Mouse (Mus musculus): Measurements from ENCODE around the gene Crhr1. TPM values are rescaled to one million over a fixed set of nuclear protein-coding genes. Genes with fewer than 3 reads are reported as not detected.

Crhr1 gene
- polyA plus RNA-seq, 1 experiment from 2014 or later = not detected

DNA sequence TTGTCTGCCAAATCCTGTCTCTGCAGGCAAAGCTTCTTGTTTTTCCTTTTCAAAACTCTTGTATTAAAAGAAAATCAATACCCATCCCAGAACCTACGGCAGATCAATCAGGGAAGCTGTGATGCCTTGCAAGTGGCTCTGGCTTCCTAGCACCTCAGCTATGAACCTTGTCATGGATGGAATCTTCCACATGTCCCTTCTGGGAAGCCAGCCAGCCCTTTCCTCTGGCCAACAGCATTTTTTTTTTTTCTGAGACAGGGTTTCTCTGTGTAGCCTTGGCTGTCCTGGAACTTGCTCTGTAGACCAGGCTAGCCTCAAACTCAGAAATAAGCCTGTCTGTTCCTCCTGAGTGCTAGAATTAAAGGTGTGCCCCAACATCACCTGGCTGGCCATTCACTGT lies 22.3 kb upstream of the Crhr1 start:
- H3K36me3 ChIP-seq (replicated peaks) = no peaks in the 10 kb centered on the region
- 0 out of 2 replicates have a peak, but pooled peaks cover 3% of the 10 kb centered on the region for H3K27me3 ChIP-seq
- no peak for ATAC-seq (ENCODE audit: insufficient read depth)
- H3K4me3 ChIP-seq (replicated peaks) = no peak overlapping the region
- no peaks in the 10 kb centered on the region for H3K9me3 ChIP-seq (replicated peaks)
- no peak overlapping the region for H3K9ac ChIP-seq
- no peak overlapping the region for H3K27ac ChIP-seq (replicated peaks)
- no peaks in the 10 kb centered on the region for H3K4me1 ChIP-seq (replicated peaks)
- WGBS (ENCODE audit: insufficient replicate concordance) = 69% methylated on average over 1 of the region's 1 CpGs
- no peak overlapping the region for H3K4me2 ChIP-seq

DNA sequence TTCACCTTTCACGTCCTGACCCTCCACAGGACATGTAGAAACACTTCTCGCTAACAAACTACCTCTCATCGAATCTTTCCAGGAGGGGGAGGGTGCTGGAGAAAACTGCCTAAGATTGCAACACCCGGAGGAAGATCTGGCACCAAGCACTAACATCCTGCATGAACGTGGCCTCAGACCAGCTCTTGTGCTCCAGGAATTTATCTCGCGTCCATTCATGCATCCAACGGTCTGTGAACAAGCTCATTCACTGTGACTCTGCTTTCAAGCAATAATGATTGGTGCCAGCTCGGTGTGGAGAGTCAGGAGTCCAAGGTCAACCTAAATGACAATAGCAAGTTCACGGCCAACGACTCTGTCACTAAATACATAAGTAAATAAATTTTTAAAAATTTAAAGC lies 20.8 kb upstream of the Crhr1 start:
- Histone ChIP-seq H3K27ac (replicated peaks) (no peak overlapping the region), H3K27me3 (no peaks in the 10 kb centered on the region), H3K9me3 (replicated peaks) (no peaks in the 10 kb centered on the region), H3K4me1 (replicated peaks) (no peaks in the 10 kb centered on the region), H3K36me3 (replicated peaks) (no peaks in the 10 kb centered on the region), H3K4me2 (no peak overlapping the region), H3K4me3 (replicated peaks) (no peak overlapping the region), H3K9ac (no peak overlapping the region)
- 64% methylated on average over 11 of the region's 11 CpGs for WGBS (ENCODE audit: insufficient replicate concordance)
- ATAC-seq (ENCODE audit: insufficient read depth) = no peak

DNA sequence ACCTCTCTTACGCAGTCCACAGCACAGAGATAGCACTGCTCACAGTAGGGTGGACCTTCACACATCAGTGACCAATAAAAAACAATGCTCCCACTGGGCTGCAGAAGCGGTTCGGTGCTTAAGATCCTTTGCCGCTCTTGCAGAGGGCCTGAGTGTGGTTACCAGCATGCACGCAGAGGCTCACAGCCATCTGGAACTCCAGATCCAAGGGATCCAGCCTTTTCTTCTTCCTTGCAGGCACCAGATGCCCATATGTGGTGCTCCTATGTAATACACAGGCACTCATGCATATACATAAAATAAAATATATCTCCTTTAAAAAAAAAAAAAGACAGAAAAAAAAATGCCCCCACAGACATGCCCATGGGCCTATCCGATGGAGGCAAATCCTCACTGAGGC lies 19.0 kb upstream of the Crhr1 start:
- no peak overlapping the region for H3K4me2 ChIP-seq
- H3K27ac ChIP-seq (replicated peaks) = no peak overlapping the region
- no peak overlapping the region for H3K9ac ChIP-seq
- no peaks in the 10 kb centered on the region for H3K4me1 ChIP-seq (replicated peaks)
- no peaks in the 10 kb centered on the region for H3K36me3 ChIP-seq (replicated peaks)
- H3K27me3 ChIP-seq = no peaks in the 10 kb centered on the region
- ATAC-seq (ENCODE audit: insufficient read depth) = no peak
- no peaks in the 10 kb centered on the region for H3K9me3 ChIP-seq (replicated peaks)
- WGBS (ENCODE audit: insufficient replicate concordance) = 76% methylated on average over 6 of the region's 6 CpGs
- no peak overlapping the region for H3K4me3 ChIP-seq (replicated peaks)

DNA sequence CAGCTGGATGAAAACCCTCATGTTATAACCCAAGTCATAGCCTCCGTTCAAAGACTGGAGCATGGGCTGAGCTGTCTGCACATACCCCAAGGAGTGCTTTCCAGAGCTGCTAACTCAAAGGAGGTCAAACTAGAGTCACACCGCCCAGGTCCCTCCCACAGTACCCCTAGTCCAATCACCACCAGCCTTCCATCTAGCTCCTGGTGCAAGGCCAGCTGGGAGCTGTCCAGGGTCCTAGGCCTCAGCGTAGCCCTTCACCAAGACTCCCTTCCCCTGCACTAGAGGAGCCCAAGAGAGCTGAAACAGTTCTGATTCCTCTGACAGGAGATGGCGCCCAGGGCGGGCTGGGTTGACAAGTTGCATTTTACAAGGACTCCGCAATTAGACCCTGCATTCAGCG lies 18.0 kb upstream of the Crhr1 start:
- Histone ChIP-seq H3K4me3 (replicated peaks) (no peak overlapping the region), H3K27me3 (no peaks in the 10 kb centered on the region), H3K4me1 (replicated peaks) (no peaks in the 10 kb centered on the region), H3K9me3 (replicated peaks) (no peaks in the 10 kb centered on the region), H3K36me3 (replicated peaks) (no peaks in the 10 kb centered on the region), H3K9ac (no peak overlapping the region), H3K27ac (replicated peaks) (no peak overlapping the region), H3K4me2 (no peak overlapping the region)
- no peak for ATAC-seq (ENCODE audit: insufficient read depth)
- 9% methylated on average over 7 of the region's 7 CpGs for whole genome bisulfite sequencing (ENCODE audit: insufficient replicate concordance)

DNA sequence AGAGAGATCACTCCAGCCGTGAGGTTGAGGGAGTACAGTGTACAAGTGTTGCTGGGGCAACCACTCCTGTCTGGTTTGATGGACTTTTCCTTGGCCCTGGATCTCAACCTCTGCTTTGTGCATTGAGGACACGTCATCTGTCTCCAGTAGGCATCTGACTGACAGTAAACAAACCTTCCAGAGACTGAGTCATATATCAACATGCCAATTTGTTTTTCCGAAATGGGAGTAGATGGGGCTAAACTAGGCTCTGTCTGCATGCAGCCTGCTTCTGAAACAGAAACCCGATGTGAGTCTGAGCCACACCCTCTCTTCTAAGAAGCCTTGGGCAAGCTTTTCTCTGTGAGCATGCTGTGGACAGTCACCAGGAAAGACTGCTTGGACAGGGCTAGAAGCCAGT lies 14.3 kb upstream of the Crhr1 start:
- Histone ChIP-seq H3K27me3 (no peaks in the 10 kb centered on the region), H3K9me3 (replicated peaks) (no peaks in the 10 kb centered on the region), H3K4me1 (replicated peaks) (no peaks in the 10 kb centered on the region), H3K9ac (no peak overlapping the region), H3K36me3 (replicated peaks) (no peaks in the 10 kb centered on the region), H3K4me3 (replicated peaks) (no peak overlapping the region), H3K4me2 (no peak overlapping the region), H3K27ac (replicated peaks) (no peak overlapping the region)
- WGBS (ENCODE audit: insufficient replicate concordance) = 57% methylated on average over 4 of the region's 4 CpGs
- no peak for ATAC-seq (ENCODE audit: insufficient read depth)

DNA sequence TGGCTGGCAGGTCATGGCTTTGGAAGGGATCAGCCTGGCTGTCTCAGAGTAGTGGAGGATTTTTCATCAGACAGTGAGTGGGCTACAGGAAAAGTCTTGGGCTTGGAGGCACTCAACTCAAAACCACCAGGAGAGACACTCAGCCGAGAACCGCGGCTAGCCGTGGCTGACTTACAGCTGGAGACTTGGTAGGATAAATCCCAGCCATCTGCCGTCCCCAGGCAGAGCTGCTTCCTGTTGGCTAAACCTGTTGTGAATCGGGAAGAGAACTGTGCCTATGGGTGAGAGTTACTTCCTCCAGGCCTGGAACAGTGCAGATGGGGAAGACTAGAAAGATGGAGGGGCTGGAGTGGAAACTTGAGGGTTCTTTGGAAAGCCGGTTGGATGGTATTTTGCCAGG lies 9.7 kb upstream of the Crhr1 start:
- Histone ChIP-seq H3K27me3 (peaks cover 4% of the 10 kb centered on the region; the same call in 1 of the 2 replicates), H3K27ac (replicated peaks) (no peak overlapping the region), H3K4me1 (replicated peaks) (no peaks in the 10 kb centered on the region), H3K4me2 (no peak overlapping the region), H3K9me3 (replicated peaks) (no peaks in the 10 kb centered on the region), H3K9ac (no peak overlapping the region), H3K36me3 (replicated peaks) (no peaks in the 10 kb centered on the region), H3K4me3 (replicated peaks) (no peak overlapping the region)
- no peak for ATAC-seq (ENCODE audit: insufficient read depth)
- WGBS (ENCODE audit: insufficient replicate concordance) = 46% methylated on average over 7 of the region's 7 CpGs

DNA sequence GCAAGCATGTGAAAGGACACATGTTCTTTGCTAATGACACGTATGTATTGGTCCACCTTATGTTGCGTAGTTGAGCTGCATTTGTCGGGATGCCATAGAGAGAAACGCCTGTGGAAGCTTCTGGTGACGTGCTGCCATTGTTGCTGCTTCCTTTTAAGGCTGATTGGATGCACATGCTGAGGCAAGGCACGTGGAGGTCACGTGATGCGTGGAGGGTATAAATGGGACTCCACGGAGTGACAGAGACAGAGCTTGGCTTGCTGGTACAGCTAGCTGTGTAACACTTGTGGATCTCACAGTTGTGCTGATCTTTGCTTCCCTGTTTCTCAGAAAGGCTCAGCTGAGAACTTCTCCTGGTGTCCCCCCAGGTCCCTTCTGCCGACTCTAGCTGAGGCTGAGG lies 9.2 kb upstream of the Crhr1 start:
- Histone ChIP-seq H3K4me1 (replicated peaks) (no peaks in the 10 kb centered on the region), H3K9ac (no peak overlapping the region), H3K27ac (replicated peaks) (no peak overlapping the region), H3K27me3 (peaks cover 4% of the 10 kb centered on the region; the same call in 1 of the 2 replicates), H3K9me3 (replicated peaks) (no peaks in the 10 kb centered on the region), H3K4me3 (replicated peaks) (no peak overlapping the region), H3K36me3 (replicated peaks) (no peaks in the 10 kb centered on the region), H3K4me2 (no peak overlapping the region)
- no peak for ATAC-seq (ENCODE audit: insufficient read depth)
- 65% methylated on average over 10 of the region's 10 CpGs for WGBS (ENCODE audit: insufficient replicate concordance)

DNA sequence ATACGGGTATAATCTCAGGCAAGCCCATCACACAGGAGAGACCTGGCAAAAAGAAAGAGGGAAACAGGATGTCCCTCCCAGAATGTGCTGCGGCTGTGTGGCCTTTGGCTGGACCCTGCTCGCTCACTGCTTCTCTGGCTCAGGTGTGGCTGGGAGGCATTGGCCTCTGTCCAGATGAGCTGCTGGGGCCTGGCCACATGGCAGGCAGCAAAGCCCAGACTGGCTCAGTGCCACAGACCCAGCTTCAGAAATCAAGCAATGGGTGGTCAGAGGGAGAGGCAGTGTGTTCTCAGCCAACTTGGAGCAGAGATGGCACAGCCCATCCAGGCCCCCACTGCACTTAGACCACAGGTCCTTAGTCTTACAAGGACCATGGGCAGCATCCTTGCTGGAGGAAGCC lies 8.1 kb upstream of the Crhr1 start:
- Histone ChIP-seq H3K4me2 (no peak overlapping the region), H3K27ac (replicated peaks) (no peak overlapping the region), H3K27me3 (peaks cover 4% of the 10 kb centered on the region; the same call in 1 of the 2 replicates), H3K36me3 (replicated peaks) (no peaks in the 10 kb centered on the region), H3K9me3 (replicated peaks) (no peaks in the 10 kb centered on the region), H3K4me1 (replicated peaks) (no peaks in the 10 kb centered on the region), H3K9ac (no peak overlapping the region), H3K4me3 (replicated peaks) (no peak overlapping the region)
- no peak for ATAC-seq (ENCODE audit: insufficient read depth)
- 48% methylated on average over 3 of the region's 3 CpGs for WGBS (ENCODE audit: insufficient replicate concordance)

DNA sequence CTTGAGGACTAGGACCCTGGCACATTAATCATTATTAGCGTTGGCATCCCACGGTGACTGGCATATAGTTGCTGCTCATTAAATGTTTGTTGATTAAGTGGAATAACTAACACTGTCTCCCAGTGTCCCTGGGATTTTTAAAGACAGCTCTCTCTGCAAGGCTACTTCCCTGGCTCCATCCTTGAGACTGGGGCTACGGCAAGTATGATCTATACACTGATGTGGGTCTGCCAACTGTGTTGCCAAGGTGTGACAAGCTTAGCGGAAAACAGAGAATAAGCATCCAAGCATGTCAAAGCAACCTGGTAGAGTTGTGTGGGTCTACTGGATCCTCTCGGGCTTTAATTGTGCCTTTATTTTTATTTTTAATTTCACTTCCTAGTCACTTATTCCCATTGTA lies 3.2 kb upstream of the Crhr1 start:
- ATAC-seq (ENCODE audit: insufficient read depth) = no peak
- Histone ChIP-seq H3K9me3 (replicated peaks) (no peaks in the 10 kb centered on the region), H3K4me1 (replicated peaks) (0 out of 2 replicates have a peak, but pooled peaks cover 13% of the 10 kb centered on the region), H3K9ac (no peak overlapping the region), H3K36me3 (replicated peaks) (no peaks in the 10 kb centered on the region), H3K27me3 (peaks cover 49% of the 10 kb centered on the region), H3K4me3 (replicated peaks) (no peak overlapping the region), H3K4me2 (no peak overlapping the region), H3K27ac (replicated peaks) (no peak overlapping the region)
- WGBS (ENCODE audit: insufficient replicate concordance) = 63% methylated on average over 5 of the region's 5 CpGs

DNA sequence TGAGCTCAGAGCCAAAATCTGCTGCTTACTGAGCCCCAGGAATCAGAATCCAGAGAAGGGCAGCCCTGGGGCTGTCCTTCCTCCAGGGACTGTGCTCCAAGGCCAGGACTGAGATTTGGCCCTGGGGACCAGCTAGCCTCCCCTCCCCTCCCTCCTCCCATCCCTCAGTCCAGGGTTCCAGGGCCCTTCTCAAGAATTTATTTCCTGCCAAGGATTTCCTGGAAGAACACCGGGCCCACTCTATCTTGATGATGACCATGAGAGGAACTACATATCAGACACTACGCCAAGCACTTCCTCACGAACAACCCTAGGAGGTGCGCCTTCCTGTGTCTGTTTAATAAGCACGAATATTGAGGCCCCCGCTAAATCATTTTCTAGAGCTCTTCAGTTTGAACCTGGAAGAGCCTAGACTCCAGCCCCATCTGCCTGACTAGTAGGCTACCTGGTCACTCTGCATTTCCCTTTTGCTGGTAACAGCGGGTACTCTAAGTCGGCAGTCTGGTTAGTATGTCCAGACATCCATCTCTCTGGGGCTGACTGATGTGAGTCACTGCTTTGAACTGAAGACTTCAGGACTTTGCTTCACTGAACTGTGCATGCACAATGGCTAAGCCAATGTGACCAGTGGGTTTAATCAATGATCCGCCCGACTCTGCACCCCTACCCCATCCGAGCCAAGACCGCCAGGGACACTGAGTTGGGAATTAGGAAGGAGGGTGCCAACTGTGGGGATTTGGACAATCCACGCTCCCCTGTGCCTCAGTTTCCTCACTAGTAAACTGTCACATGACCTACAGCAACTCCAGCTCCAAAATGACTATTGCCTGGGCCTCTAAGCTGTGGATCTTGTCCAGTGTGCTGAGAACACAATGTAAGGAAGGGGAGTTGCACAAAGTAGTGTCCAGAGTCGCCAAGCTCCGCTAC lies 1.7 kb upstream of the Crhr1 start:
- Histone ChIP-seq H3K4me2 (no peak overlapping the region), H3K9me3 (replicated peaks) (no peaks in the 10 kb centered on the region), H3K4me1 (replicated peaks) (0 out of 2 replicates have a peak, but pooled peaks cover 13% of the 10 kb centered on the region), H3K27me3 (peaks cover 64% of the 10 kb centered on the region), H3K36me3 (replicated peaks) (no peaks in the 10 kb centered on the region), H3K4me3 (replicated peaks) (no peak overlapping the region), H3K27ac (replicated peaks) (no peak overlapping the region), H3K9ac (no peak overlapping the region)
- ATAC-seq (ENCODE audit: insufficient read depth) = no peak
- WGBS (ENCODE audit: insufficient replicate concordance) = 53% methylated on average over 15 of the region's 15 CpGs

DNA sequence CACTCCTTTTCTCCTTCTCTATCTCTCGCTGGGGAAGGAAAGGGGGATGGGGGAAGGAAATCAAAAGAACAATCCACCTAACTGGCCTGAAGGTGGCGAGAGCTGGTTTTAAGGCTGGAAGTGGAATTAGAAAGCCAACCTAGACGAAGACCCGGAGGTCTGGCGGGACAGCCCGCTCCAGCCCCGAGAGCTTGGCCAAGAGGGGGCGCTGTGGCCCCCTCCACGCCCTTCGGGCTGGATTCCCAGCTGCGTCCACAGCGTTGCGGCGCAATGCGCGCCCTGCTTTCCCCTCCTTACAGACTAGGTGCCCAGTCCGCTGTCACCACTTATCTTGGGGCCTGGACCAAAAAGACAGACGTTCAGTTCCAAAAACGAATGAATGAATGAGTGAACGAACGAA lies 899 bp upstream of the Crhr1 start:
- H3K9me3 ChIP-seq (replicated peaks) = no peaks in the 10 kb centered on the region
- no peaks in the 10 kb centered on the region for H3K36me3 ChIP-seq (replicated peaks)
- H3K4me3 ChIP-seq (replicated peaks) = no peak overlapping the region
- H3K27ac ChIP-seq (replicated peaks) = no peak overlapping the region
- no peak overlapping the region for H3K9ac ChIP-seq
- no peak overlapping the region for H3K4me2 ChIP-seq
- H3K4me1 ChIP-seq (replicated peaks) = 0 out of 2 replicates have a peak, but pooled peaks cover 13% of the 10 kb centered on the region
- WGBS (ENCODE audit: insufficient replicate concordance) = 2% methylated on average over 21 of the region's 21 CpGs
- peaks cover 72% of the 10 kb centered on the region for H3K27me3 ChIP-seq
- ATAC-seq (ENCODE audit: insufficient read depth) = no peak

All from liver, embryonic 15.5 days (tissue).